Mouse (Mus musculus): ENCODE data around the gene Psmd2. TPM values are rescaled to one million over a fixed set of nuclear protein-coding genes. Genes with fewer than 3 reads are reported as not detected.

Psmd2 gene
- 100 to 1,000 TPM; 116 to 118 TPM for total RNA-seq (2023)

DNA sequence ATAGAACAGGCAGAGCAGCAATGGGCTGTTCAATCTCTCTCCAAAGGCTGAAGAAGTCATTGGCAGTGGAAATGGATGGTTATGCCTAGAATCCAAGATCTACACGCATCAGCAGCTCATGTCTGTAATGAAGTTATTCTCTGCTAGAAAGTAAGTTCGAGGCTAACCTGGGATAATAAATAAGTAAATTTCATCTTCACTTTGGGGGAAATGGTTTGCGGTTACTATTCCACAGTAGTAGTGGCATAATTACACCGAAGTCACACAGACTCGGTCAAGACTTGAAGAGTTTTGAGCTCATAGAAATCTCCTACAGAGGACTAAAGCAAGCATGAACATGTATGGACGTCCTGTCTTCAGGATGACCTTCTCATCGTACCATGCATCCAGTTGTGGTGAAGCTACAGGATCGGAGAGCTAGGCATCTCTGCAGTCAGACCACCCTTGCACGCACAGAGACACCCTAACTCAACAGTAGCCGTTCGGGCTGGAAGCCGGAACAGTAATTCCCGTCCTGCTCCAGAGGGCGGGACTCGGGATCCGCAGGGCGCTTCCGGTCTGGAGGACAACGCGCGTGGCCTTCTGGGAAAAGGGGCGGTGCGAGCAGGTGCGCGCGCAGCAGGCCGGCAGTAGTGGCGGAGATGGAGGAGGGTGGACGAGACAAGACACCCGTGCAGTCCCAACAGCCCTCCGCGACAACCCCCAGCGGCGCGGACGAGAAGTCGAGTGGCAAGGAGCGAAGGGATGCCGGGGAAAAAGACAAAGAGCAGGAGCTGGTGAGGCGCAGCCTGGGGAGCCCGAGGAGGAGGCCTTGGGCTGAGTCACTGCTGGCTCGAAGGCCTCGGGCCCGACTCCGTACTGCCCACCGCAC, at the start of gene Psmd2:
TSS of gene Psmd2 (plus strand) at position 577 of the 871 bp plus-strand sequence.

DNA sequence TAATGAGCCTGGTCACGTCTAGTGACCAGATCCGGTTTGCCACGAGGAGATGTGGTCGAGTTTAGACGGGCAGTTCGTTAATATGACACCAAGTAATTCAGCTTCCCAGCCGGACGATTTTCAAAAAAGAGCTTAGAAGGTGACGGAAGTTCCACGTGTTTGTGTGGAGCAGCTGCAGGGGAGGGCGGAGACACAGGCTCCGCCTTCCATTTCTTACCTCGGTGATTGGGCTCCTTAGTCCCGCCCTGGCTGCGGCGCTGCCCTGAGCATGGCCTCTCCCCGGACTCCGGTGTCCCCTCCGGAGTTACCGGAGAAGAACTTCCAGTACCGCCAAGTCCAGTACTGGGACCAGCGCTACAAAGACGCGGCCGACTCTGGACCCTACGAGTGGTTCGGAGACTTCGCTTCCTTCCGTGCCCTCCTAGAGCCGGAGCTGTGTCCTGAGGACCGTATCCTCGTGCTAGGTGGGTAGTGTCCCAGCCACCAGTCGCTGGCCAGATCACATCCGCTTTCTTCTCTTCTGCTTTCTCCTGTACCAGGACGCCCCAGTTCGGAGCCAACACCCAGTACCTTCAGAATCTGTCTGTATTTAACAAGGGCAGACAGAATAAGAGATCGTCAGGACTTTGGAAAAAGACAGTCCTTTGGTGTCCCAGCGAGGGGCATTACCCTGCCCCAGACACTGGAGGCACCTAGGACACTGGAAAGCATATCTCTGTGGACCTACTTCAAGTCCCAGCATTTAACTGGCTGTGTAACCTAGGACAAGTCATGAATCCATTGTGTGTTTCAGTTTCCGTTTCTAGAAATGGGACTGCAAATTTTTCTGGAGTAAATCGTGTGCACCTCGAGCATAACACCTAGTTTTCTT, 39.9 kb upstream of the Psmd2 start, which contains the start of the genes Eef1akmt4, Gm49333 and Alg3:
TSS of gene Eef1akmt4 (plus strand) at position 237 of the 871 bp plus-strand sequence.
TSS of gene Gm49333 (plus strand) at position 254 of the 871 bp plus-strand sequence.
TSS of gene Alg3 (minus strand) at position 379 of the 871 bp plus-strand sequence.

DNA sequence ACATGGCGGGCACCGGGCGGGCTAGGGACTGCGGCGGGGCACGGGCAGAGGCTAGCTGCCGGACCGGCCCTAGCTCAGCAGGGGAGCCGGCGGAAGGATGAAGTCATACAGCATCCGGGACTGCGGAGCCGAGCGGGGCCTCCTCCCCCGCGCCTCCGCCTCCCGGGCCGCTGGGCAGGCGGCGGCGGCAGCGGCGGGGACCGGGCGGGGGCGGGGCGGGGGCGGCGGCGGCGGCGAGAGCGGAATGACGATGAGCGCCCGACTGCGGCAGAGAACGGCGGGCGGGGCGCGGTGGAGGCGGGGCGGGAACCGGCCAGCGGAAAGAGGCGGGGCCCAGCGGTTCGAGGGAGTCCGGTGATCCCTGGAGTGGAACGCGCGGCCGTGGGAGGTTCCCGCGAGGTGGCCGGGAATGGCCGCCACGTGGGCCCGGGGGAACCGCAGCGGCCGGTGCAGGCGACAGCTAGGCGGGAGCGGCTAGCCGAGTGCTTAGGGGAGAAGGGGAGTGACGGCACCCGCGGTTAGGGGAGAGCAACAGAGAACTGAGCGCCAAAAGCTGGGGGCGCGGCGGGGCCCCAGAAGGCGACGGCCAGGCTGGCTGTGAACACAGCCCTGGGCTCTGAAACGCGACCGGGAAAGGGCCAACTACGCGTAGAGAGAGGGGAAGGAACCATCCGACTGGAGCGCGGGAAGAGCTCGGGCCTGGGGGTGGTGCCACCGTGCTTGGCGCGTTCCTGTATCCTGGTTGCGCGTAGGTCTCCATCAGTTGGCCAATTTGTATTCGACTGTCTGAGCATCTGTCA, 30.1 kb upstream of the Psmd2 start, which contains the start of gene Camk2n2:
TSS of gene Camk2n2 (minus strand) at position 97 of the 800 bp plus-strand sequence.

DNA sequence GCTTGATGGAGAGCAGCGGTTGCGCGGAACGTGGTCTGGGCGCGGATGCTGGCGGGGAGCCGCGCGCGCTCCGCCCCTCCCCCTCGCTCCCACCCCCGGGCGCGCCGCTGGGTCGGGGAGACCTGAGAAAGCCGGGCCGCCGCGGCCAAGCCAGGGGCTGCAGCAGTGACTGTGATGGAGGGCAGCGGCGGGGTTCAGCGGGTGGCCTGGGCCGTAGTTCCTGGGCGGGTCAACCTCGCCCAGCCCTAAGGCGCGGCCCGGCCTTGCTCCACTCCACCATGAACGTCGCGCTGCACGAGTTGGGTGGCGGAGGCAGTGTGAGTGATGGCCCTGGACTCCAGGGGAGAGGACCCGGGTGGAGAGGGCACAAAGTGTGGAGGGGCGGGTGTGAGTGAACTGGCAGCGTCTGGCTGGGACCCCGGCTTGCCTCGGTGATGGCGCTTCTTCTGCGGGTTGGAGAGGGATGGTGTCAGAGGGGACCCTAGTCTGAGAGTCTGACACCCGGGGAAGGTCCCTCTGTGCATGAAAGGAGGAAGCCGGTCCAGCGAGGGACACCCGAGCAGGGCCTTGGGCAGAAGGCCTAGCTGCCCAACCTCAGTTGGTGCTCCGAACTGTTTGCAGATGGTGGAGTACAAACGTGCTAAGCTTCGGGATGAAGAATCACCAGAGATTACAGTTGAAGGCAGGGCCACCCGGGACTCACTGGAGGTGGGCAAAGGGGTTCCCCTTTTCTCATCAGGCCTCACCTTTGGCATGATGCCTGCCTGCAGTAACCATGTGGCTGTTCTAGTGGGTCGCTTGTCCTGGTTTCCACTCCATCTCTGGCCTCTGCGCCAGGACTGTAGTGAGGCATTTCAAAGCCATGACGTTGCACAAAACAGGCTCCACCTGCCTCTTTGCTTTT, 21.5 kb upstream of the Psmd2 start, which contains the start of gene Ece2:
TSS of gene Ece2 (plus strand) at position 98 of the 904 bp plus-strand sequence.

DNA sequence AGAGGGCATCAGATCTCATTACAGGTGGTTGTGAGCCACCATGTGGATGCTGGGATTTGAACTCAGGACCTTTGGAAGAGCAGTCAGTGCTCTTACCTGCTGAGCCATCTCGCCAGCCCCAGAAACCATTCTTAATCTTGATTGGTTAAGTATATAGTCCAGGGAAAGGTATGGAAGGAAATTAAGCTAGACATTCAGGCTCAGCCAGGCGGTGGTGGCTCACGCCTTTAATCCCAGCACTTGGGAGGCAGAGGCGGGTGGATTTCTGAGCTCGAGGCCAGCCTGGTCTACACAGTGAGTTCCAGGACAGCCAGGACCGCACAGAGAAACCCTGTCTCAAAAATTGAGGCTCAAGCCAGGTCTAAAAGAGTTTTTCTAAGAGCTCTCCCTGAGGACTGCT, 16.6 kb downstream of the Psmd2 start, which contains the start of gene Eif4g1:
TSS of gene Eif4g1 (plus strand) at position 301 of the 400 bp plus-strand sequence.

DNA sequence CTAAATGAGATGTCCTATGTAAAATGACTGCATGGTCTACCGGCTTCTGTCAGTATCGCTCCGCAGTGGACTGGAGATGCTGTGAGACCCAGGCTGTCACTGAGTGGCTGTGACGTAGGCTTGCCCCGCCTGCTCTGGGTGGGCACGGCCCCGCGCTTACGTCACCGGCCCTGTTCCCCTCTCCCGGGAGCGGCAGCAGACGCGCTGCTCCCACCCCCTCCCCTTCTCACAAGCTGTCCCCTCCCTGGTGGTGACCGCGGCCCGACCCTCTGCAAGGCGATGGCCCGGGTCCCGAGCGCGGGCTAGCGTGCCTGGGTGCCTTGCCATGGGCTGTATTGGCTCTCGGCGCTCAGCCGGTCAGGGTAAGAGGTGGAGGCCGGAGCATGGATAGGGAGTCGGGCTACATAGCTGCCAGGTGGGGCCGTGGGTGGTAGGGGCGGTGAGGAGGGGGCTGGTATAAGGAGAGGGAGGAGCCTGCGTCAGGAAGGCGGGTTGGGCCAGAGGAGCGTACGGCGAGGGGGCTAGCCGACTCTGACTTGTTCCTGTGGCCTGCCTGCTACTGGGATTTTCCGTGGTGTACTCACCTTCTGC, 41.8 kb downstream of the Psmd2 start, which contains the start of gene Fam131a:
TSS of gene Fam131a (plus strand) at position 131 of the 591 bp plus-strand sequence.

Other genes with a start within 250 kb of the Psmd2 start
- gene Abcc5, start 225.3 kb upstream of the Psmd2 start, total RNA-seq (2023): 100 to 1,000 TPM; 156 to 177 TPM
- gene Eif2b5, start 152.8 kb upstream of the Psmd2 start, total RNA-seq (2023): 10 to 100 TPM; 20.2 to 25.5 TPM
- gene Dvl3, start 134.7 kb upstream of the Psmd2 start, total RNA-seq (2023): 10 to 100 TPM; 33.1 to 34.1 TPM
- 100 to 1,000 TPM; 199 to 201 TPM for gene Ap2m1, start 116.2 kb upstream of the Psmd2 start, total RNA-seq (2023)
- gene Abcf3, start 103.1 kb upstream of the Psmd2 start, total RNA-seq (2023): 10 to 100 TPM; 52.3 to 62.4 TPM
- not detected for gene Vwa5b2, start 62.2 kb upstream of the Psmd2 start, total RNA-seq (2023)
- 1 to 10 TPM; 7.7 to 9.3 TPM for gene Eef1akmt4, start 40.1 kb upstream of the Psmd2 start, total RNA-seq (2023)
- gene Gm49333, start 40.0 kb upstream of the Psmd2 start, total RNA-seq (2023): not detected
- 10 to 100 TPM; 11.4 to 13.9 TPM for gene Alg3, start 39.9 kb upstream of the Psmd2 start, total RNA-seq (2023)
- gene Camk2n2, start 30.4 kb upstream of the Psmd2 start, total RNA-seq (2023): under 1 TPM; 0.39 to 0.97 TPM
- gene Ece2, start 21.8 kb upstream of the Psmd2 start, total RNA-seq (2023): not detected
- gene Eif4g1, start 16.7 kb downstream of the Psmd2 start, total RNA-seq (2023): 100 to 1,000 TPM; 252 to 266 TPM
- 1 to 10 TPM; 5.3 to 5.4 TPM for gene Fam131a, start 41.6 kb downstream of the Psmd2 start, total RNA-seq (2023)
- gene Polr2h, start 66.0 kb downstream of the Psmd2 start, total RNA-seq (2023): 10 to 100 TPM; 10.6 to 10.8 TPM
- 1 to 10 TPM; 1.7 to 2.2 TPM for gene Clcn2, start 66.1 kb downstream of the Psmd2 start, total RNA-seq (2023)
- gene Chrd, start 81.5 kb downstream of the Psmd2 start, total RNA-seq (2023): not detected
- gene Thpo, start 82.9 kb downstream of the Psmd2 start, total RNA-seq (2023): not detected